ENCODE assay signal across 10 mouse cellular contexts in genomic region chr4:134546814-134547705, GRCm38 (mm10). TPM values are rescaled to one million over a fixed set of nuclear protein-coding genes. Genes with fewer than 3 reads are reported as not detected.
DNase-seq lines count a peak whose midpoint lies in the region; ATAC-seq and TF ChIP-seq lines count a peak whose summit lies in the region.
"Had no signal": no experiment of that assay in that cellular context is flagged by ENCODE, and none has a peak within 500 bp of the region (broad histone marks: within the 10 kb centered on the region; RNA-seq: fewer than 3 reads in every experiment).

No protein-coding gene starts in this region.

- H3K4me1 ChIP-seq in heart, embryonic 11.5 days (ENCODE audit: control insufficient read depth, insufficient read depth, low read length): peaks cover 18% of the 10 kb centered on the region
- peaks cover 9% of the 10 kb centered on the region for H3K4me1 ChIP-seq in heart, adult 2 months (ENCODE audit: control insufficient read depth, insufficient read depth, low read length)
- H3K4me1 ChIP-seq in lung, adult 2 months (ENCODE audit: control insufficient read depth, insufficient read depth, low read length): peaks cover 13% of the 10 kb centered on the region

- intact Hi-C loops in heart, adult 2 months (cut with DNase I): loop anchor here (10.0 kb wide), 1 partner anchor 338 kb away; no protein-coding TSS in a partner anchor

- DNase-seq in heart, adult 2 months: no peak
- DNase-seq in urinary bladder, adult 18-20 months (ENCODE audit: low spot score in 2 of 2): peak; percentile 59 to 65
- DNase-seq in urinary bladder, postnatal 10 days (ENCODE audit: low spot score): no peak
- DNase-seq in lung, adult 2 months: peak; percentile 53
- DNase-seq in urinary bladder, postnatal 25 days (ENCODE audit: low spot score): peak; percentile 54
- DNase-seq in right cerebral cortex, adult 2 months (ENCODE audit: low spot score in 2 of 2): no peak
- no peak for DNase-seq in gastrocnemius, adult 8-10 months (ENCODE audit: low spot score in 2 of 2)
- DNase-seq: kidney, adult 18-20 months had no signal

- no peak for TF ChIP-seq POLR2A in heart, adult 2 months (IDR thresholded peaks at IDR 0.05; ENCODE audit: insufficient read depth, low read depth, low read length)
- TF ChIP-seq POLR2A in lung, adult 2 months (IDR thresholded peaks at IDR 0.05; ENCODE audit: borderline replicate concordance, extremely low read depth, low read depth, low read length): peak; percentile 20; the same call in 1 of the 2 replicates

- no peak for ATAC-seq in heart, embryonic 11.5 days (replicated peaks; ENCODE audit: insufficient number of reproducible peaks, low FRiP score, low TSS enrichment)

- no peak overlapping the region for H3K4me2 ChIP-seq in heart, embryonic 11.5 days
- H3K4me2 ChIP-seq: embryonic facial prominence, embryonic 12.5 days had no signal

- H3K36me3 ChIP-seq in heart, embryonic 11.5 days (ENCODE audit: control insufficient read depth, insufficient read depth, low read length): peaks cover 22% of the 10 kb centered on the region
- no peaks in the 10 kb centered on the region for H3K36me3 ChIP-seq in heart, adult 2 months (ENCODE audit: control insufficient read depth, insufficient read depth, low read length)

- TF ChIP-seq EP300 in heart, adult 2 months (IDR thresholded peaks at IDR 0.05; ENCODE audit: insufficient read depth, low read depth, low read length): no peak

- no peak overlapping the region for H3K27ac ChIP-seq in heart, embryonic 11.5 days (ENCODE audit: low read depth, low read length)
- H3K27ac ChIP-seq in heart, adult 2 months: no peak overlapping the region
- H3K27ac ChIP-seq: embryonic facial prominence, embryonic 12.5 days had no signal

- H3K9ac ChIP-seq in heart, embryonic 11.5 days (ENCODE audit: low read depth, low read length): 0 out of 2 replicates have a peak overlapping the region, but pooled peaks have one; percentile 12
- no peak overlapping the region for H3K9ac ChIP-seq in heart, adult 2 months (ENCODE audit: low read depth, low read length)
- H3K9ac ChIP-seq: embryonic facial prominence, embryonic 12.5 days had no signal

- H3K79me2 ChIP-seq in heart, adult 2 months (replicated peaks; ENCODE audit: control insufficient read depth, insufficient read depth, low read length): no peaks in the 10 kb centered on the region

- H3K9me3 ChIP-seq in heart, embryonic 11.5 days (replicated peaks; ENCODE audit: control insufficient read depth, low read length): no peaks in the 10 kb centered on the region; the same call in 1 of the 2 replicates

- WGBS in heart, embryonic 11.5 days (ENCODE audit: insufficient replicate concordance): 70% methylated on average over 9 of the region's 9 CpGs
- WGBS in heart, adult 2 months: 72% methylated on average over 9 of the region's 9 CpGs
- WGBS in lung, adult 2 months: 53% methylated on average over 9 of the region's 9 CpGs

- no peaks in the 10 kb centered on the region for H3K27me3 ChIP-seq in heart, embryonic 11.5 days (ENCODE audit: control insufficient read depth, insufficient read depth, low read length)
- H3K27me3 ChIP-seq in heart, adult 2 months (ENCODE audit: control insufficient read depth, insufficient read depth, low read length): no peaks in the 10 kb centered on the region
- H3K27me3 ChIP-seq: embryonic facial prominence, embryonic 12.5 days had no signal

- no peak overlapping the region for H3K4me3 ChIP-seq in heart, embryonic 11.5 days (ENCODE audit: low read depth, low read length)
- no peak overlapping the region for H3K4me3 ChIP-seq in heart, adult 2 months
- no peak overlapping the region for H3K4me3 ChIP-seq in lung, adult 2 months (replicated peaks; ENCODE audit: extremely low read depth, low read depth, low read length)
- H3K4me3 ChIP-seq: embryonic facial prominence, embryonic 12.5 days had no signal

- no peak for TF ChIP-seq CTCF in heart, adult 2 months (IDR thresholded peaks at IDR 0.05)
- no peak for TF ChIP-seq CTCF in lung, adult 2 months (IDR thresholded peaks at IDR 0.05; ENCODE audit: insufficient read depth, low read length)

RNA-seq across cellular contexts. Expression of gene Selenon, which starts 4.9 kb away (rescaled TPM):
- polyA plus RNA-seq in heart, embryonic 11.5 days (2014; fragmentation: Nextera tagmentation; extraction: Ambion mirVana): 22.4 and 25.3 TPM in 2 replicates
- 10 to 100 TPM; 18.6 to 19.9 TPM for total RNA-seq in heart, adult 2 months (2021)
- polyA plus RNA-seq in heart, adult 2 months (2012; rRNA removed): 22.5 and 23.6 TPM in 2 replicates
- 36.2 and 42.2 TPM in 2 replicates for polyA plus RNA-seq in lung, adult 2 months (2012; rRNA removed)
- 1 to 10 TPM; 2.8 to 3.8 (median 3.2) TPM for total RNA-seq in gastrocnemius, adult 8-10 months (2022)

RNA-seq across cellular contexts. Expression of gene Mtfr1l, which starts 11.9 kb away (rescaled TPM):
- polyA plus RNA-seq in heart, embryonic 11.5 days (2014; fragmentation: Nextera tagmentation; extraction: Ambion mirVana): 167 and 177 TPM in 2 replicates
- total RNA-seq in heart, adult 2 months (2021): 100 to 1,000 TPM; 170 to 191 TPM
- 196 and 278 TPM in 2 replicates for polyA plus RNA-seq in heart, adult 2 months (2012; rRNA removed)
- 115 and 169 TPM in 2 replicates for polyA plus RNA-seq in lung, adult 2 months (2012; rRNA removed)
- total RNA-seq in gastrocnemius, adult 8-10 months (2022): 100 to 1,000 TPM; 129 to 173 (median 151) TPM

RNA-seq across cellular contexts. Expression of gene Aunip, which starts 36.3 kb away (rescaled TPM):
- 5.6 and 6.6 TPM in 2 replicates for polyA plus RNA-seq in heart, embryonic 11.5 days (2014; fragmentation: Nextera tagmentation; extraction: Ambion mirVana)
- total RNA-seq in heart, adult 2 months (2021): under 1 TPM; 0.18 TPM
- polyA plus RNA-seq in heart, adult 2 months (2012; rRNA removed): not detected in 2 replicates
- polyA plus RNA-seq in lung, adult 2 months (2012; rRNA removed): not detected in 2 replicates
- not detected for total RNA-seq in gastrocnemius, adult 8-10 months (2022)

RNA-seq across cellular contexts. Expression of gene Paqr7, which starts 50.6 kb away (rescaled TPM):
- 4.2 and 4.8 TPM in 2 replicates for polyA plus RNA-seq in heart, embryonic 11.5 days (2014; fragmentation: Nextera tagmentation; extraction: Ambion mirVana)
- 10 to 100 TPM; 13.4 to 16.7 TPM for total RNA-seq in heart, adult 2 months (2021)
- 22.6 and 37.2 TPM in 2 replicates for polyA plus RNA-seq in heart, adult 2 months (2012; rRNA removed)
- 146 and 205 TPM in 2 replicates for polyA plus RNA-seq in lung, adult 2 months (2012; rRNA removed)
- 1 to 10 TPM; 2.8 to 5.5 (median 5.0) TPM for total RNA-seq in gastrocnemius, adult 8-10 months (2022)

Comparison
In these comparisons a context has a peak if more than half of its experiments do, and no peak if none do; other contexts are left out.
1. DNase-seq: peak in urinary bladder, adult 18-20 months (2 of 2), lung, adult 2 months (single experiment) and urinary bladder, postnatal 25 days (single experiment); none in heart, adult 2 months (0 of 2), urinary bladder, postnatal 10 days (single experiment), right cerebral cortex, adult 2 months (0 of 2) and gastrocnemius, adult 8-10 months (0 of 2).